Mouse (Mus musculus): ENCODE data around the gene Scamp3. TPM values are rescaled to one million over a fixed set of nuclear protein-coding genes. Genes with fewer than 3 reads are reported as not detected.

Gene Scamp3
- total and polyA plus RNA-seq, 2 experiments = 9.1 to 120 TPM

DNA sequence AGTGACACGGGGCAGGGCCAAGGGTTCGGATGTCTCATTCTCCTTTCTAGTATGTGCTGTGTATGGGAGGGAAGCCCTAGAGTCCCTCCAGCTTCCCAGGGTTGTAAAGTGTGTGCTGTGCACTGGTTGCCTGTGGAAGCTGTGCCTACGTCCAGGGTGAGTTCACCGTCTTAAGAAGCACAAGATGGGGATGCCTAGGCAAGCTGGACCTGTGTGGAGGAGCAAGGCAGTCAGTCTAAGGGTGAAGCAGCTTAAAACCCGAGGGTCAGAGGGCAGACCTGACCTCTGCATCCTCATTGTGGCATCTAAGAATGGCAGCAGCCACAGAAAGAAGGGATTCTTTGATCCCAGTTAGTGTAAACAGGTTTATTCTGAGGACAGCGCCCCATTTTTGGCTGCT is 31.5 kb downstream of the Scamp3 start:
- Histone ChIP-seq H3K27me3 (ENCODE audit: control insufficient read depth, insufficient read depth, low read length) (no peaks in the 10 kb centered on the region), H3K36me3 (ENCODE audit: control insufficient read depth, insufficient read depth, low read length) (peaks cover 12% of the 10 kb centered on the region; the same call in 1 of the 2 replicates), H3K27ac (replicated peaks; ENCODE audit: insufficient read depth, low read depth, low read length) (no peak overlapping the region), H3K79me2 (ENCODE audit: control insufficient read depth, insufficient read depth, low read length) (no peaks in the 10 kb centered on the region), H3K9ac (ENCODE audit: low read depth, low read length) (no peak overlapping the region), H3K4me1 (ENCODE audit: control insufficient read depth, insufficient read depth, low read length) (no peaks in the 10 kb centered on the region), H3K4me3 (ENCODE audit: insufficient read depth, low read depth, low read length) (no peak overlapping the region)
- TF ChIP-seq POLR2A (IDR thresholded peaks at IDR 0.05; ENCODE audit: extremely low read depth, insufficient read depth, low read length) (no peak), CTCF (IDR thresholded peaks at IDR 0.05; ENCODE audit: low read depth, low read length) (no peak)
- 90% methylated on average over 6 of the region's 6 CpGs for WGBS
- DNase-seq (ENCODE audit: extremely low read depth, low read depth, low spot score) = no peak

GRCm38 (mm10) chr3:89209731-89210130 is 32.5 kb downstream of the Scamp3 start:
- peaks cover 9% of the 10 kb centered on the region; the same call in 1 of the 2 replicates for H3K36me3 ChIP-seq (ENCODE audit: control insufficient read depth, insufficient read depth, low read length)
- 95% methylated on average over 7 of the region's 7 CpGs for WGBS
- DNase-seq (ENCODE audit: extremely low read depth, low read depth, low spot score) = no peak
- H3K9ac ChIP-seq (ENCODE audit: low read depth, low read length) = no peak overlapping the region
- no peak overlapping the region for H3K27ac ChIP-seq (replicated peaks; ENCODE audit: insufficient read depth, low read depth, low read length)
- H3K27me3 ChIP-seq (ENCODE audit: control insufficient read depth, insufficient read depth, low read length) = no peaks in the 10 kb centered on the region
- TF ChIP-seq POLR2A (IDR thresholded peaks at IDR 0.05; ENCODE audit: extremely low read depth, insufficient read depth, low read length) (no peak), CTCF (IDR thresholded peaks at IDR 0.05; ENCODE audit: low read depth, low read length) (no peak)
- H3K4me1 ChIP-seq (ENCODE audit: control insufficient read depth, insufficient read depth, low read length) = no peaks in the 10 kb centered on the region; the same call in 1 of the 2 replicates
- no peaks in the 10 kb centered on the region for H3K79me2 ChIP-seq (ENCODE audit: control insufficient read depth, insufficient read depth, low read length)
- no peak overlapping the region for H3K4me3 ChIP-seq (ENCODE audit: insufficient read depth, low read depth, low read length)

DNA sequence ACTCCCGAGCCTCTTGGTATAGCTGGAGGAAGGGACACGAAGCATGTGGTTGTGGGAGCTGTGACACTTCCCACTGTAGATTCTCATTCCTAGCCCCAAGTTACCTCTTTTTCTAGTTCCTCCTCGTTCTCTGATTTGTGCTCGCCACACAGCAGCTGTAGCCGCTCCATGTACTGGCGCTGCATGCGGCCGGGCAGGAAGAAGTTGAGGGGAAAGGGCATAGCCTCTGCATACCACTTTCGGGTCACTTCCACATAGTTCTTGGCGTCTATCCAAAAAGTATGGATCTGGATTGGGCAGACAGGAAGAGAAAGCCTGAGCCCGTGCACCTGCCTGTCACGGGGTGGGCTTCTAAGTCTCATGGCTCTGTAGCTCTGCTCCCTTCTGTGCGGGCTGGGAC is 32.9 kb downstream of the Scamp3 start:
- H3K27me3 ChIP-seq (ENCODE audit: control insufficient read depth, insufficient read depth, low read length) = no peaks in the 10 kb centered on the region
- TF ChIP-seq POLR2A (IDR thresholded peaks at IDR 0.05; ENCODE audit: extremely low read depth, insufficient read depth, low read length) = no peak
- no peak for TF ChIP-seq CTCF (IDR thresholded peaks at IDR 0.05; ENCODE audit: low read depth, low read length)
- 52% methylated on average over 13 of the region's 13 CpGs for WGBS
- no peaks in the 10 kb centered on the region; the same call in 1 of the 2 replicates for H3K4me1 ChIP-seq (ENCODE audit: control insufficient read depth, insufficient read depth, low read length)
- H3K36me3 ChIP-seq (ENCODE audit: control insufficient read depth, insufficient read depth, low read length) = peaks cover 7% of the 10 kb centered on the region; the same call in 1 of the 2 replicates
- H3K4me3 ChIP-seq (ENCODE audit: insufficient read depth, low read depth, low read length) = no peak overlapping the region
- peak; percentile 28 for DNase-seq (ENCODE audit: extremely low read depth, low read depth, low spot score)
- no peak overlapping the region for H3K9ac ChIP-seq (ENCODE audit: low read depth, low read length)
- no peak overlapping the region for H3K27ac ChIP-seq (replicated peaks; ENCODE audit: insufficient read depth, low read depth, low read length)
- H3K79me2 ChIP-seq (ENCODE audit: control insufficient read depth, insufficient read depth, low read length) = no peaks in the 10 kb centered on the region

- Histone ChIP-seq H3K4me3 (ENCODE audit: insufficient read depth, low read depth, low read length) (no peak overlapping the region), H3K9ac (ENCODE audit: low read depth, low read length) (no peak overlapping the region), H3K4me1 (ENCODE audit: control insufficient read depth, insufficient read depth, low read length) (no peaks in the 10 kb centered on the region; the same call in 1 of the 2 replicates), H3K27ac (replicated peaks; ENCODE audit: insufficient read depth, low read depth, low read length) (no peak overlapping the region), H3K36me3 (ENCODE audit: control insufficient read depth, insufficient read depth, low read length) (peaks cover 5% of the 10 kb centered on the region; the same call in 1 of the 2 replicates), H3K79me2 (ENCODE audit: control insufficient read depth, insufficient read depth, low read length) (no peaks in the 10 kb centered on the region), H3K27me3 (ENCODE audit: control insufficient read depth, insufficient read depth, low read length) (no peaks in the 10 kb centered on the region)
- no peak for TF ChIP-seq POLR2A (IDR thresholded peaks at IDR 0.05; ENCODE audit: extremely low read depth, insufficient read depth, low read length)
- no peak for TF ChIP-seq CTCF (IDR thresholded peaks at IDR 0.05; ENCODE audit: low read depth, low read length)
- 56% methylated on average over 7 of the region's 7 CpGs for WGBS
- DNase-seq (ENCODE audit: extremely low read depth, low read depth, low spot score) = no peak
Measured at GRCm38 (mm10) chr3:89210731-89211130, 33.5 kb downstream of the Scamp3 start.

DNA sequence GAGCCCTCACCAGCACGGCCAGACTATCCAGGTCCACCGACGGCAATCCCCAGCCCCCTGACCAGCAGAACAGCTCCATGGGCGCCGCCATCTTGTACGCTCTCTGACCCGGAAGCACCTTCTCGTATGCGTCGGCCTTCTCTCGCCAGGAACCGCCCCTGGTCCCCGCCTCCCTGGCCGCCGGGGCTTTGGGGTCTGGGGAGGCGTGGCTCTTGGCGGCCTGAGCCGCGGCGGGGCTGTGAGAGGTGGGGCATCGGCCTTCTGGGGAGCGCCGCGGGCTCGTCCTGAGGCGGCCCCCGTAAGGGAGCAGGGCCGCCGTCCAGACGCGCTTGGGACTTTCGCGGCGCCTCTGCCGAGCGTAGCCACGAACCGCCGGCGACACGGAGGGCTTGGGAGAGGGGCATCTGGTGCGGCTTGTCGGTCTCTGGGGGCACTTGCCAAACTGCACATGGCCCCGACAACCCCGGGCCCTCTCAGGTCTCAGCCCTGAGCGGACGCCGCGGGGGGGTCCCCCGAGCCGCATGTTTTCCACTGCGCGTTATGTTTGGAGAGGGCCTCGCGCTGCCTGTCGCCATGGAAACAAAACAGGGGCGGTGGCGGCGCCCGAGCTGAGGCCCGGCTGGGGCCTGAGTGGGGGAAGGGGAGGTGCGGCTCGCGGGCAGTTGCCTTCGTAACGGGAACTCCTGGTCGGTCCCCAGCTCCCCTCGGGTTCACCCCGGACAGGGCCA is 36.7 kb downstream of the Scamp3 start:
- TF ChIP-seq CTCF (IDR thresholded peaks at IDR 0.05; ENCODE audit: low read depth, low read length) (no peak), POLR2A (IDR thresholded peaks at IDR 0.05; ENCODE audit: extremely low read depth, insufficient read depth, low read length) (0 out of 2 replicates have a peak, but pooled peaks have one; percentile 19)
- Histone ChIP-seq H3K79me2 (ENCODE audit: control insufficient read depth, insufficient read depth, low read length) (no peaks in the 10 kb centered on the region), H3K27me3 (ENCODE audit: control insufficient read depth, insufficient read depth, low read length) (no peaks in the 10 kb centered on the region), H3K36me3 (ENCODE audit: control insufficient read depth, insufficient read depth, low read length) (no peaks in the 10 kb centered on the region; the same call in 1 of the 2 replicates), H3K27ac (replicated peaks; ENCODE audit: insufficient read depth, low read depth, low read length) (peak overlapping the region; percentile 62), H3K4me3 (ENCODE audit: insufficient read depth, low read depth, low read length) (peak overlapping the region; percentile 96), H3K4me1 (ENCODE audit: control insufficient read depth, insufficient read depth, low read length) (no peaks in the 10 kb centered on the region; the same call in 1 of the 2 replicates), H3K9ac (ENCODE audit: low read depth, low read length) (peak overlapping the region; percentile 77)
- under 1% methylated on average over 69 of the region's 69 CpGs for WGBS
- peak; percentile 78 for DNase-seq (ENCODE audit: extremely low read depth, low read depth, low spot score)

All from liver, adult 2 months (tissue).